Mouse (Mus musculus) limb, embryonic 11.5 days (tissue): ENCODE results near the gene Gm20604. TPM values are rescaled to one million over a fixed set of nuclear protein-coding genes. Genes with fewer than 3 reads are reported as not detected.

ENCODE experiments used
- ATAC-seq: fragments of 200-750 bp; cut with Nextera tagmentation; 2 replicates; pipeline ENCODE4 v1.8.0; 2017; ENCODE audit warnings: low read depth; ENCODE audit not compliant: insufficient number of reproducible peaks, low FRiP score, low TSS enrichment
- DNase-seq: peaks from one replicate; pipeline ENCODE4 v3.0.0-alpha.2; 2015; ENCODE audit warnings: low spot score
- H3K27ac ChIP-seq: fragments of 300-500 bp; sonication (generic); replicated peaks from 2 replicates; pipeline ENCODE4 v1.5.1; 2014; ENCODE audit warnings: low read depth, mild to moderate bottlenecking, low read length
- H3K27me3 ChIP-seq: fragments of 300-500 bp; sonication (generic); 2 replicates; pipeline ENCODE4 v1.6.1; 2014; ENCODE audit warnings: mild to moderate bottlenecking, low read length, mixed read lengths; ENCODE audit not compliant: control insufficient read depth, insufficient read depth
- H3K36me3 ChIP-seq: fragments of 300-500 bp; sonication (generic); 2 replicates; pipeline ENCODE4 v1.6.1; 2014; ENCODE audit warnings: mild to moderate bottlenecking, low read length, moderate library complexity, mixed read lengths; ENCODE audit not compliant: control insufficient read depth, insufficient read depth
- H3K4me1 ChIP-seq: fragments of 300-500 bp; sonication (generic); 2 replicates; pipeline ENCODE4 v1.6.1; 2014; ENCODE audit warnings: low read length, mixed read lengths; ENCODE audit not compliant: control insufficient read depth, insufficient read depth
- H3K4me2 ChIP-seq: fragments of 300-500 bp; sonication (generic); 2 replicates; pipeline ENCODE4 v1.6.1; 2014; ENCODE audit warnings: low read depth, mild to moderate bottlenecking, moderate library complexity; ENCODE audit not compliant: severe bottlenecking
- H3K4me3 ChIP-seq: fragments of 300-500 bp; sonication (generic); 2 replicates; pipeline ENCODE4 v1.5.1; 2014; ENCODE audit warnings: low read depth, low read length
- H3K9ac ChIP-seq: fragments of 300-500 bp; sonication (generic); 2 replicates; pipeline ENCODE4 v1.6.1; 2014; ENCODE audit warnings: mild to moderate bottlenecking, low read length
- H3K9me3 ChIP-seq: fragments of 300-500 bp; sonication (generic); 2 replicates; pipeline ENCODE4 v1.6.1; 2016; ENCODE audit warnings: low read length; ENCODE audit not compliant: control insufficient read depth
- WGBS: fragments of 180-500 bp; shearing (Covaris S2); extraction: QIAGEN DNeasy Blood & Tissue Kit; methylation state at CpG from one replicate; pipeline ENCODE4 v1.1.7; 2014; 5-methylcytosine and 5-hydroxymethylcytosine counted together
- polyA plus RNA-seq: library from polyadenylated mRNA; unstranded; fragments of >200 nt; fragmentation: Nextera tagmentation; extraction: Ambion mirVana; gene quantifications from 2 replicates; pipeline ENCODE4 v1.2.1, GENCODE M21; 2014

Gm20604 gene
- polyA plus RNA-seq, 1 experiment from 2014 or later = 36.8 TPM

DNA sequence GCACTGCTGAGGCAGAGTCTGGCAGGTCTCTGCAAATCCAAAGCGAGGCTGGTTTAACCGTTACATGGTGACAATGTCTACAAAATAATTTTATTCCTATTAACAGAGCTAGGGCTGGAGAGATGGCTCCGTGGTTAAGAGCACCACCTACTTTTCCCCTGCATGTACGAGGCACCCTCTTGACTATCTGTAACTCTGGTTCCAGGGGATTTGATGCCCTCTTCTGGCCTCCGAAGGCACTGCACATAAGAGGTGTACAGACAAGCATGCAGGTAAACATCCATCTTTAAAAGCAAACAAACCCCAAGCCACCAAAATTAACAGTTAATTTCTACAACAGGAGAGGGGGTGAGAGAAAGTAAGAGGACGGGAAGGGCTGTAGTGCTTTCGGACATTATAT is 2.2 kb downstream of the Gm20604 start:
- WGBS = 84% methylated on average over 7 of the region's 7 CpGs
- no peak for ATAC-seq

DNA sequence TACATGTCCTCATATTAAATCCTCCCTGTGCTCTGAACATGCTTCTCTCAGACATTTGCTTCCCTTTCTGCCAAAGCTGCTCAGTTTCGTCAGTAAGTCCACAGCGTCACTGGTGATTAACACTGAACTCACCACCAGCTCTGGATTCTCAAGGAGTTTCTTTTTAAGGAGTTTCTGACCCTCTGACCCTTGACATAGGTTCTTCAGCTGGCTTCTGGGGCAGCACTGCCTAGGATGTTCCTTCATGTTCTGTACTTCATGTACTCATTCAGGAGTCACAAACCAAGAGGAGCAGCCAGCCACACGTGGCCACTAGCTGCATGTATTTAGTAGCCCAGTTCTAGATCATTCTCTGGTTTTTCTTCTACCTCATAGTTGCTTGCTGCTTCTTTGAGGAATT is 10.2 kb downstream of the Gm20604 start:
- no peaks in the 10 kb centered on the region for H3K27me3 ChIP-seq
- DNase-seq = no peak
- no peaks in the 10 kb centered on the region for H3K36me3 ChIP-seq
- no peak overlapping the region for H3K4me3 ChIP-seq
- H3K27ac ChIP-seq = no peak overlapping the region
- ATAC-seq = no peak
- WGBS = 91% methylated on average over 3 of the region's 3 CpGs
- H3K4me1 ChIP-seq = no peaks in the 10 kb centered on the region
- H3K9ac ChIP-seq = no peak overlapping the region
- H3K9me3 ChIP-seq = no peaks in the 10 kb centered on the region
- H3K4me2 ChIP-seq = no peak overlapping the region

More for the DNA sequence above, 2.2 kb downstream of the Gm20604 start:
- no peaks in the 10 kb centered on the region for H3K36me3 ChIP-seq
- H3K9ac ChIP-seq = no peak overlapping the region
- H3K27ac ChIP-seq = no peak overlapping the region
- H3K4me3 ChIP-seq = peak overlapping the region; percentile 73
- peak overlapping the region; percentile 70 for H3K4me2 ChIP-seq
- peaks cover 6% of the 10 kb centered on the region; the same call in 1 of the 2 replicates for H3K4me1 ChIP-seq
- H3K9me3 ChIP-seq = no peaks in the 10 kb centered on the region
- peak; percentile 40 for DNase-seq
- no peaks in the 10 kb centered on the region for H3K27me3 ChIP-seq

DNA sequence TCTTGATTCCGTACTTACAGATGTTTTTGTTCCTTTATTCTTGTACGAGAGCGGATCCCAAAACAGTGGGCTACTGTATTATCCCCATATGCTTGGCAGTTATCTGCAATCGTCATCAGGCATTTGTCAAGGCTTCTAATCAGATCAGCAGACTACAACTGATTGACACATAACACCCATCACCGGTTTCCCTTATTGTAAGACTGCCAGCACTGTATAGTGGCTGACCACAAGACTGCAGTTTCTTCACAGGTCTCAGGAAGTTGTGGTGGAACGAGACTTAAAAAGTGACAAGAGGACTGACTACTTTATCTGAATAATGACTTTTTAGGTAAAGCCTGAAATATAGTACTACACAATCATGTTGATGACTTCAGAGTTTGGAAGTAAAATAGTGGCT is 13.6 kb downstream of the Gm20604 start:
- H3K36me3 ChIP-seq = no peaks in the 10 kb centered on the region

DNA sequence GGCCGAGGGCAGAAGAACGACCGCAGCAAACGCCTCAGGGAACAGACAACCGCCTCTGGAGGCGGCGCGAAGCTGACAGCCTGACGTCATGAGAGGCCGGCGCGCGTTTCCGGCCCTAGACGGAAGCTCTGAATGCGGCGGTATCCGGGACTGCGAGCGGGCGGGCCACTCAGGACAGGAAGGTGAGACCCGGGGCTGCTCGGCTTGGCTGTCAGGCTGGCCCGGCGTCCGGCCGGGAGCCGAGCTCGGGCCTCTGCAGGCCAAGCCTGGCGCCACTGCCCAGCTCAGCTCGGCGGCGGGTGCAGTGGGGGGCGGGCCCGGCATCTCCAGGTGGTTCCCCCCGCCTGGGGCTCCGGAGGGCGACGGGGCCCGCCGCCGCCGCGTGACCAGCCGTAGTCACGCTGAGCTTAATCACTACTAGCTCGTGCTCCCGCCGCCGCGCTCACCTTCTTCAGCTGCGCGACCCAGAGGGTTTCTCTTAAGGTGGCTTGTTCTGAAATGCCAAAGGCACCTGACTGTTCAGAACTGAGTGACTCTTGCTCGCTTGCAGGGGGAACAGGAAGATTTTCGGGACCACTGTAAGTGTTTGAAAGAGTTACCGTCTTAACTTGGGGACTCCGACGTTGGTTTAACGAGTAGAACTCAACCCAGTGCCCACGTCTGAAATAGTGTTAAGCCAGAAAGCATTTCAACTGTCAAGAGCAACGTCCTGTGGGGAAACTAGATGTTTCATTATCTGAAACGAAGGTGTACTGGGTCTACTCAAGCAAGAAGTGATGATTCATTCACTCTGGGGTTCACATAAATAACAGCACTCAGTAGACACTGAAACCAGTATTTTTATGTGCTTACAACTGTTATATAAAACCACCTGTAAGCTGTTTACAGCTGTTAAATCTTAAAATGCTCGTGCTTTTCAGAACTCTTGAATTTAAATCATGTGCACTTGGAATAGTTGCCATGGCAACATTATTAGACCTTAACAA is 14.6 kb downstream of the Gm20604 start, which contains the start of the genes Moap1 and Tmem251:
Gene Moap1, minus strand, starts transcription at position 73 of the 986 bp plus-strand sequence.
Gene Tmem251, plus strand, starts transcription at position 174 of the 986 bp plus-strand sequence.
- H3K9me3 ChIP-seq = no peaks in the 10 kb centered on the region
- WGBS = under 1% methylated on average over 54 of the region's 63 CpGs
- H3K4me1 ChIP-seq = peaks cover 6% of the 10 kb centered on the region
- H3K4me2 ChIP-seq = peak within 1 kb of the TSS; percentile 85
- H3K36me3 ChIP-seq = no peaks in the 10 kb centered on the region
- ATAC-seq (peak; percentile 95), DNase-seq (peak; percentile 92)
- H3K9ac ChIP-seq = peak within 1 kb of the TSS; percentile 81
- no peaks in the 10 kb centered on the region for H3K27me3 ChIP-seq
- peak within 1 kb of the TSS; percentile 74 for H3K4me3 ChIP-seq
- peak within 1 kb of the TSS; percentile 65 for H3K27ac ChIP-seq

More for the DNA sequence above, 13.6 kb downstream of the Gm20604 start:
- no peak for DNase-seq
- Histone ChIP-seq H3K4me1 (peaks cover 6% of the 10 kb centered on the region), H3K9ac (no peak overlapping the region), H3K9me3 (no peaks in the 10 kb centered on the region), H3K4me3 (no peak overlapping the region), H3K27ac (no peak overlapping the region), H3K4me2 (peak overlapping the region; percentile 85; the same call in 1 of the 2 replicates), H3K27me3 (no peaks in the 10 kb centered on the region)
- 72% methylated on average over 6 of the region's 6 CpGs for WGBS
- no peak for ATAC-seq

DNA sequence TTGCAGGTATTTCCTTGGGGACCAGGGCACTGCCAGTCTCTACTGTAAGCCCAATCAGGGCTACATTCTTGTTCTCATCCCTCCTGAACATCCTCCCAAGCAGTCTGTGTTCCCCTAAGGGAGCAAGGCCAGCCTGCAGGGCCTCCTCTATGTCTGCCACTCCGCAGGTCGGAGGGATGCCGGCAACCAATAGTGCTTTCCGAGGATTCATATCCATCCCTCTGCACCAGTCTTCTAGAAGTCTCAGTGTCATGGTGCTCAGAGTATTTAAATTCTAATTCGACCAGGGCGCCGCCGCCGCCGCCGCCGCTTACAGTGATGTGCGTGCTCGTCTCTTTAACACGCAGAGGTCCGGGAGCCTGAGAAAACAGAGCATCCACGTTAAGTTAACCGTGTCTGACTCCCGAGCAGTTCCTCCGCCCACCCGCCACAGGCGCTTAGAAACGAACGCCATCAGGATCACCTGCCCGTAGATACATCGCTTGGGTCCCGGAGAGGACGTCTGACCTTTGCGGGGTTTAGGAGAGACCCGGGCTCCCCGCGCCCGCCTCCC is 15.4 kb downstream of the Gm20604 start:
- H3K27ac ChIP-seq = peak overlapping the region; percentile 49; the same call in 1 of the 2 replicates
- ATAC-seq = no peak; the same call in none of the 2 replicates
- WGBS = 1% methylated on average over 33 of the region's 33 CpGs

DNA sequence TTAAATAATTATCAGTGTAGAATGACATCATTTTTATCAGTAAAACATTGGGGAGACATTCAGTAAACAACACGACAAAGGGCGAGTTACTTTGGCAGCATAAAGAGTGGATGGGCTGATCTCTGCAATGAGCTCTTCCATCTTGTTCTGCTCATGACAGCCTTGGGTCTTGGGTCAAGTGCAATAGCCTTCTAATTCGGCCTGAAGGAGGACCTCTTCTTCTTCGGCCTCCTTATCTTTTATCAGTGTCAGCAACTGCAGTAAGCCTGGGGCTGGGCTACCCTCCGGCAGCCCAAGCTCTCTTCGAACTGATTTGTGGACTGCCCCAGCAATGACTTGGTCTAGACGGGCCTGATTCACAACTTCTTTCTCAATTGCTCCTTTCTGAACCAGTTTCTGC is 16.4 kb downstream of the Gm20604 start:
- no peak overlapping the region for H3K27ac ChIP-seq
- ATAC-seq = no peak
- H3K9ac ChIP-seq = no peak overlapping the region
- no peak overlapping the region for H3K4me3 ChIP-seq
- H3K36me3 ChIP-seq = no peaks in the 10 kb centered on the region
- H3K4me2 ChIP-seq = no peak overlapping the region
- peaks cover 6% of the 10 kb centered on the region for H3K4me1 ChIP-seq
- no peak for DNase-seq
- 84% methylated on average over 7 of the region's 7 CpGs for WGBS
- H3K9me3 ChIP-seq = no peaks in the 10 kb centered on the region
- no peaks in the 10 kb centered on the region for H3K27me3 ChIP-seq

More for the DNA sequence above, 15.4 kb downstream of the Gm20604 start:
- Histone ChIP-seq H3K4me2 (peak overlapping the region; percentile 85), H3K27me3 (no peaks in the 10 kb centered on the region), H3K4me1 (peaks cover 6% of the 10 kb centered on the region), H3K9me3 (no peaks in the 10 kb centered on the region), H3K36me3 (no peaks in the 10 kb centered on the region), H3K4me3 (peak overlapping the region; percentile 74), H3K9ac (peak overlapping the region; percentile 81)
- no peak for DNase-seq

DNA sequence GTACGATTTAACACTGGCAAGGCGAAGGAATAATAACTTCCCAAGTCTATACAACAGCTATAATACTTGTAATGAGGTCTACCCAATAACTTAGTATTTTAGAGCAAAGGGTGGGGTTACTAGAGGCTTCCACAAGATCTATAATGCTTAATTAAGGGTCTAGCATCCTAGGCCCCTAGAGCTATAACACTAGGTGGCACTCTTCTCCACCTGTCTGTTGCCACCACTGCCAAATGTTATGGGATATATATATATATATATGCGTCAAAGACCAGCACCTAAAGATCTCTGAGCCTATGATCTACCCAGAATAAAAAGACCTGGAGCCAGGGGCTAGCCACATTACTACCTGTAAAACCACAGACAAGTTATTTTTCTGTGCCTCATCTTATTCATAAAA is 18.2 kb downstream of the Gm20604 start:
- H3K27ac ChIP-seq = no peak overlapping the region
- H3K27me3 ChIP-seq = no peaks in the 10 kb centered on the region
- H3K36me3 ChIP-seq = no peaks in the 10 kb centered on the region
- H3K4me1 ChIP-seq = peaks cover 6% of the 10 kb centered on the region
- H3K9me3 ChIP-seq = no peaks in the 10 kb centered on the region
- DNase-seq (no peak), ATAC-seq (no peak)
- H3K4me2 ChIP-seq = no peak overlapping the region
- H3K9ac ChIP-seq = no peak overlapping the region
- WGBS = 61% methylated on average over 3 of the region's 3 CpGs
- no peak overlapping the region for H3K4me3 ChIP-seq

DNA sequence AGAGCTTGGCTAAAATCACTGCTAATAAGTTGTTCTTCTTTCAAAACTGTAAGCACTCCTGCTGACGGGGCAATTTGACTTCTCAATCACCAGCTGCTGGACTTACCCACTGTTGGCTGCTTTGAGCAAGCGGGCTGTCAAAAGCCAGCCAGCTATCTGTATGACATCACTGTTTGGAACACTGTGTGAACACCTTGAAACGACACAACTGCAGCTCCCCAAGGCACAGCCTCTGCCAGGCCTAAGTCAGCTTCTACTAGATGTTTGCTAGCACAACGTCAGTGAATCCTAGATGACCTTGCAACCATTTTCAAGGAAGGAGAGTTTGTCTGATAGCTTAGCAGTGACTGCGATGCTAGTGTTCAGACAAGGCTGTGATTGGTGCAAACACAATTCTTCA is 19.4 kb downstream of the Gm20604 start:
- Histone ChIP-seq H3K9me3 (no peaks in the 10 kb centered on the region), H3K4me1 (peaks cover 6% of the 10 kb centered on the region), H3K36me3 (no peaks in the 10 kb centered on the region), H3K27ac (no peak overlapping the region), H3K4me2 (no peak overlapping the region), H3K27me3 (no peaks in the 10 kb centered on the region), H3K9ac (no peak overlapping the region), H3K4me3 (no peak overlapping the region)
- ATAC-seq = no peak
- 85% methylated on average over 5 of the region's 5 CpGs for WGBS
- no peak for DNase-seq
